Mouse (Mus musculus) liver, embryonic 14.5 days (tissue): ENCODE results near the gene Hoxa5.

Source experiments
- CTCF ChIP-seq: IDR thresholded peaks from 2 replicates; pipeline ENCODE4 v1.5.1; 2016; ENCODE audit warnings: antibody characterized with exemption, low read depth, control low read depth
- EP300 ChIP-seq: IDR thresholded peaks from 2 replicates; pipeline ENCODE4 v1.6.1; 2016; ENCODE audit warnings: antibody characterized with exemption, low read depth

DNA sequence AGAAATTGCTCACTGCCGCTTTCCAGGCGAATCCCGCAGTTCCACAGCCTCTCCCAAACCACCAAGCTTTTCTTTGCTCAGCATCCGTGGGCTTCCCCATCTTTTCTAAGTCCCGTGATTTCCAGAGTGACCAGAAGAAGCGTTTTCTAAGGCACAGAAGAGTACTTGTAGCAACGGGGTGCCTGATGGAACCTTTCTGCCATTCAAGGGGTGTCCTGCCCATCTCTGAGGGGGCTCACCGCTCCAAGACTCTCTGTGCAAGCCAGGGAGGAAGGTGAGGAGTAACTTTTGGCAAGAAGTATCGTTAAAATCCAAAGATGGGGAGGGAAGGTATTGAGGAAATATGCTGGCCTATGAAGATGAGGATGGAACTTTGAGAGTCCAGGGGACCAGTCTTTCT, 26.6 kb downstream of the Hoxa5 start:
- TF ChIP-seq CTCF (no peak), EP300 (no peak)
